Mouse (Mus musculus) ES-Bruce4 (cell line): ENCODE data around the gene Rinl. TPM values are rescaled to one million over a fixed set of nuclear protein-coding genes. Genes with fewer than 3 reads are reported as not detected.

Experiments used
- H3K27ac ChIP-seq: 2 replicates; pipeline ENCODE4 v1.5.1; 2012; ENCODE audit warnings: low read length, inconsistent platforms; ENCODE audit not compliant: insufficient read depth
- H3K27me3 ChIP-seq: 2 replicates; pipeline ENCODE4 v1.6.1; 2012; ENCODE audit warnings: mild to moderate bottlenecking, low read length, inconsistent platforms; ENCODE audit not compliant: control insufficient read depth, poor library complexity, insufficient read depth, severe bottlenecking
- H3K36me3 ChIP-seq: 2 replicates; pipeline ENCODE4 v1.6.1; 2012; ENCODE audit warnings: inconsistent platforms, mild to moderate bottlenecking, low read length, moderate library complexity; ENCODE audit not compliant: control insufficient read depth, poor library complexity, insufficient read depth, severe bottlenecking
- H3K4me1 ChIP-seq: one replicate; pipeline ENCODE4 v1.8.1; 2011; ENCODE audit warnings: low read length; ENCODE audit not compliant: control insufficient read depth, insufficient read depth
- H3K4me3 ChIP-seq: 2 replicates; pipeline ENCODE4 v1.5.1; 2011; ENCODE audit warnings: low read depth, mild to moderate bottlenecking, low read length
- H3K9ac ChIP-seq: 2 replicates; pipeline ENCODE4 v1.6.1; 2012; ENCODE audit warnings: low read depth, mild to moderate bottlenecking, inconsistent platforms; ENCODE audit not compliant: poor library complexity, severe bottlenecking
- H3K9me3 ChIP-seq: replicated peaks from 2 replicates; pipeline ENCODE4 v1.6.1; 2012; ENCODE audit warnings: mild to moderate bottlenecking, low read length, inconsistent platforms; ENCODE audit not compliant: control insufficient read depth, poor library complexity, insufficient read depth, severe bottlenecking
- CTCF ChIP-seq: IDR thresholded peaks from one replicate; pipeline ENCODE4 v1.8.1; 2011; ENCODE audit warnings: low read depth, low read length
- EP300 ChIP-seq: IDR thresholded peaks from 2 replicates; pipeline ENCODE4 v1.6.1; 2011; ENCODE audit warnings: low read depth, low read length; ENCODE audit not compliant: insufficient read depth
- POLR2A ChIP-seq: IDR thresholded peaks from one replicate; pipeline ENCODE4 v1.8.1; 2011; ENCODE audit warnings: low read length; ENCODE audit not compliant: insufficient read depth
- polyA plus RNA-seq: library from polyadenylated mRNA; stranded (reverse); fragments of >200 nt; gene quantifications from 2 replicates; pipeline ENCODE4 v1.2.4, GENCODE M21; 2011; ENCODE audit warnings: low read depth; ENCODE audit not compliant: missing spikeins, insufficient read depth, insufficient read length

Gene Rinl
- polyA plus RNA-seq, 1 experiment, result 28.0 TPM

GRCm38 (mm10) chr7:28824941-28825685 is 36.3 kb downstream of the Rinl start, which contains the start of gene Ech1:
Ech1 (plus strand) TSS chr7:28825217.
- H3K27ac ChIP-seq, result peak within 1 kb of the TSS; percentile 95
- H3K4me3 ChIP-seq, result peak within 1 kb of the TSS; percentile 70
- no peaks in the 10 kb centered on the region for H3K27me3 ChIP-seq
- TF ChIP-seq CTCF (no peak), EP300 (0 out of 2 replicates have a peak, but pooled peaks have one; percentile 31)
- peak within 1 kb of the TSS; percentile 74 for H3K9ac ChIP-seq
- peaks cover 21% of the 10 kb centered on the region for H3K36me3 ChIP-seq
- H3K9me3 ChIP-seq, result no peaks in the 10 kb centered on the region
- H3K4me1 ChIP-seq, result peaks cover 2% of the 10 kb centered on the region

GRCm38 (mm10) chr7:28825686-28826401 is 37.1 kb downstream of the Rinl start:
- Histone ChIP-seq H3K9me3 (no peaks in the 10 kb centered on the region), H3K27ac (peak overlapping the region; percentile 3; the same call in 1 of the 2 replicates), H3K36me3 (peaks cover 14% of the 10 kb centered on the region), H3K9ac (peak overlapping the region; percentile 74), H3K4me3 (peak overlapping the region; percentile 70), H3K27me3 (no peaks in the 10 kb centered on the region), H3K4me1 (peaks cover 2% of the 10 kb centered on the region)
- TF ChIP-seq CTCF, result no peak
- no peak for TF ChIP-seq EP300
- no peak for TF ChIP-seq POLR2A

- Histone ChIP-seq H3K4me1 (peaks cover 2% of the 10 kb centered on the region), H3K9ac (peak overlapping the region; percentile 74), H3K9me3 (no peaks in the 10 kb centered on the region), H3K27me3 (no peaks in the 10 kb centered on the region), H3K4me3 (no peak overlapping the region), H3K27ac (0 out of 2 replicates have a peak overlapping the region, but pooled peaks have one; percentile 3), H3K36me3 (peaks cover 9% of the 10 kb centered on the region)
- no peak for TF ChIP-seq EP300
- TF ChIP-seq CTCF, result no peak
- TF ChIP-seq POLR2A, result no peak
These were observed 37.6 kb downstream of the Rinl start for GRCm38 (mm10) chr7:28826402-28826772.

GRCm38 (mm10) chr7:28827338-28827737 is 38.6 kb downstream of the Rinl start:
- peaks cover 2% of the 10 kb centered on the region for H3K4me1 ChIP-seq
- no peaks in the 10 kb centered on the region for H3K27me3 ChIP-seq
- TF ChIP-seq POLR2A (no peak), CTCF (no peak), EP300 (no peak)
- no peak overlapping the region for H3K27ac ChIP-seq
- no peak overlapping the region for H3K9ac ChIP-seq
- no peaks in the 10 kb centered on the region for H3K9me3 ChIP-seq
- H3K36me3 ChIP-seq, result peaks cover under 1% of the 10 kb centered on the region
- H3K4me3 ChIP-seq, result no peak overlapping the region

GRCm38 (mm10) chr7:28829821-28830220 is 41.1 kb downstream of the Rinl start:
- Histone ChIP-seq H3K36me3 (no peaks in the 10 kb centered on the region; the same call in 1 of the 2 replicates), H3K27me3 (no peaks in the 10 kb centered on the region), H3K9ac (no peak overlapping the region), H3K4me1 (peaks cover 2% of the 10 kb centered on the region), H3K4me3 (no peak overlapping the region), H3K9me3 (no peaks in the 10 kb centered on the region), H3K27ac (no peak overlapping the region)
- TF ChIP-seq CTCF, result no peak
- no peak for TF ChIP-seq EP300
- no peak for TF ChIP-seq POLR2A

GRCm38 (mm10) chr7:28830981-28831380 is 42.2 kb downstream of the Rinl start:
- H3K4me3 ChIP-seq, result no peak overlapping the region
- TF ChIP-seq POLR2A, result no peak
- H3K9ac ChIP-seq, result no peak overlapping the region

More at GRCm38 (mm10) chr7:28830981-28831380, 42.2 kb downstream of the Rinl start:
- Histone ChIP-seq H3K27ac (no peak overlapping the region), H3K36me3 (no peaks in the 10 kb centered on the region; the same call in 1 of the 2 replicates), H3K27me3 (no peaks in the 10 kb centered on the region), H3K4me1 (peaks cover 2% of the 10 kb centered on the region), H3K9me3 (no peaks in the 10 kb centered on the region)
